Mouse (Mus musculus) G1E (cell line): ENCODE measurements around the gene Ppp4r1.

Experiments
- CTCF ChIP-seq: IDR thresholded peaks from 2 replicates; pipeline ENCODE4 v1.5.1; 2012; ENCODE audit warnings: low read depth, low read length, inconsistent platforms, mixed read lengths
- GATA1 ChIP-seq: IDR thresholded peaks from 2 replicates; pipeline ENCODE4 v1.6.1; 2012; ENCODE audit warnings: borderline replicate concordance, low read length, inconsistent platforms, mixed read lengths
- GATA2 ChIP-seq: IDR thresholded peaks from 2 replicates; pipeline ENCODE4 v1.6.1; 2012; ENCODE audit warnings: low read depth, low read length, inconsistent platforms, borderline replicate concordance
- POLR2AphosphoS5 ChIP-seq: IDR thresholded peaks from 2 replicates; pipeline ENCODE4 v1.6.1; 2012; ENCODE audit warnings: low read depth, low read length, inconsistent platforms; ENCODE audit not compliant: insufficient replicate concordance
- TAL1 ChIP-seq: conservative IDR thresholded peaks from 2 replicates; pipeline ENCODE4 v1.6.1; 2012; ENCODE audit warnings: low read depth, low read length, inconsistent platforms, mixed read lengths

DNA sequence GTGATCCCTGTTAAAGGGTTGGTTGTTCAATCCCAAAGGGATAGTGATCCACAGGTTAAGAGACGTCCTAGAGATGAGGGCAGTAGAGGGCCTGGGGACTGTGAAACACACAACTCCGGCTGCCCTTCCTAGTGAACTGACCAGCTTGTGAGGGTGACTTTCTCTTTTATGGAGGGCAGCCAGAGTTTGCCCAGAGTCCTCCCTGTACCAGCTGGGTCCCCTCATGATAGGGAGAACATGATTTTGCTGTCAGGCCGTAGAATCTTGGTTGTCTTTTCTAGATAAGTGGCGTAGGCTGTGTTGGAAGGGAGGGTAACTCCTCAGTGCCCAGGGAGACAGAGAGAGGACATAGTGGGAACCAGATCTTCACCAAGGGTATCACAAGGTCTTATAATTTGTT lies 4.9 kb downstream of the Ppp4r1 start:
- TF ChIP-seq CTCF (no peak), GATA1 (no peak), POLR2AphosphoS5 (no peak), GATA2 (no peak), TAL1 (no peak)
